Mouse (Mus musculus): ENCODE results near the gene Egln2. TPM values are rescaled to one million over a fixed set of nuclear protein-coding genes. Genes with fewer than 3 reads are reported as not detected.

Gene Egln2
- total and polyA plus RNA-seq, 3 experiments: 69.5 to 80.1 TPM; not detected in 1

DNA sequence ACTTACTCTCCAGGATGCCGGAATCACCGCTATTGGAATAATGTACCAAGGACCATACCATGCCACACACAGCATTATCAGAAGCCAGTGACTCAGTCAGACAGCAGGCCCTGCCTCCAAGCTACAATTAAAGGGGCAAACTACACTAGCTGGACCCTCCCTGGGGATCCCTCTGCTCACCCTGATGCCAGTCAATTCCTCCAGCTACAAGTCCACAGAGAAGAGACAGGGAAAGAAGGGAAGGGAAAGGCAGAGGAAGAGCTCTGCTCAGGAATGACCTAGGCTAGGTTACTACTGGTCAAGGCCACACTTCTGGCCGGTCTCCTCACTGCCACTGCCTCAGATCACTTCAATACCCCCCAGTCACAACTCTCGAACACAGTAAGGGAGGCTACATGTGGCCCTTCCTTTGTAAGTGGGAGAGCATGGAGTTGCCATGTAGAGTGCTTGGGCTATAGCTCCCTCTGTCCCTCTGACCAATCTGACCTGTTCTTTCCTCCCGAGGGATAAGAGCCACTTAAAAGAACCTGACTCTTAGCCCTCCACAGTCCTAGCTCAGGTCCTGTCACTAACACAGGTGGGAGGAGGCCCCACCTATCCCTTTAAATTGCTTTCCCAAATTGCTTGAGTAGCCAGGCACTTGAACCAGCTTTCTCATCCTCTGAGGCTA lies 3.7 kb downstream of the Egln2 start:
- H3K4me3 ChIP-seq (ENCODE audit: control insufficient read depth in 1 of 2, insufficient read depth in 1 of 2, low read depth in 2 of 2, low read length in 2 of 2): no peak overlapping the region
- H3K36me3 ChIP-seq (ENCODE audit: control insufficient read depth in 1 of 2, insufficient read depth in 2 of 2, low read length in 2 of 2): peaks cover 0 to 3% of the 10 kb centered on the region in 2 experiments; a peak in 1 of 4 replicates
- H3K27me3 ChIP-seq (ENCODE audit: control insufficient read depth in 1 of 2, insufficient read depth in 2 of 2, low read length in 2 of 2): no peaks in the 10 kb centered on the region
- no peak for DNase-seq (ENCODE audit: low read depth, low spot score)
- peaks cover 11% of the 10 kb centered on the region for H3K79me2 ChIP-seq (ENCODE audit: control insufficient read depth, insufficient read depth, low read length, poor library complexity)
- H3K9ac ChIP-seq (ENCODE audit: control insufficient read depth, low read depth, low read length, poor library complexity, severe bottlenecking): no peak overlapping the region
- TF ChIP-seq JUND (IDR thresholded peaks at IDR 0.05; ENCODE audit: low read depth, low read length) (no peak), ETS1 (IDR thresholded peaks at IDR 0.05; ENCODE audit: low read depth, low read length) (no peak), HCFC1 (IDR thresholded peaks at IDR 0.05; ENCODE audit: low read depth, low read length) (no peak), MYC (IDR thresholded peaks at IDR 0.05; ENCODE audit: low read depth, low read length) (no peak), ZMIZ1 (IDR thresholded peaks at IDR 0.05; ENCODE audit: low read depth, low read length) (no peak), MAX (IDR thresholded peaks at IDR 0.05; ENCODE audit: low read length) (no peak), MAZ (IDR thresholded peaks at IDR 0.05; ENCODE audit: low read depth, low read length) (no peak), ZKSCAN1 (IDR thresholded peaks at IDR 0.05; ENCODE audit: low read depth, low read length) (no peak), RAD21 (IDR thresholded peaks at IDR 0.05; ENCODE audit: low read depth, low read length) (no peak), KAT2A (conservative IDR thresholded peaks at IDR 0.05; ENCODE audit: low read depth, low read length) (no peak), BHLHE40 (IDR thresholded peaks at IDR 0.05; ENCODE audit: borderline replicate concordance, low read depth, low read length) (no peak), GATA1 (IDR thresholded peaks at IDR 0.05; ENCODE audit: low read depth, low read length) (no peak), NELFE (IDR thresholded peaks at IDR 0.05; ENCODE audit: low read depth, low read length) (no peak)
- H3K4me1 ChIP-seq (ENCODE audit: control insufficient read depth in 1 of 2, insufficient read depth in 2 of 2, low read length in 2 of 2): peaks cover 5% of the 10 kb centered on the region in 2 experiments; a peak in 3 of 4 replicates
- H3K9me3 ChIP-seq (replicated peaks; ENCODE audit: insufficient read depth, low read length): no peaks in the 10 kb centered on the region
- H3K27ac ChIP-seq (ENCODE audit: control insufficient read depth, low read depth, low read length): no peak overlapping the region

DNA sequence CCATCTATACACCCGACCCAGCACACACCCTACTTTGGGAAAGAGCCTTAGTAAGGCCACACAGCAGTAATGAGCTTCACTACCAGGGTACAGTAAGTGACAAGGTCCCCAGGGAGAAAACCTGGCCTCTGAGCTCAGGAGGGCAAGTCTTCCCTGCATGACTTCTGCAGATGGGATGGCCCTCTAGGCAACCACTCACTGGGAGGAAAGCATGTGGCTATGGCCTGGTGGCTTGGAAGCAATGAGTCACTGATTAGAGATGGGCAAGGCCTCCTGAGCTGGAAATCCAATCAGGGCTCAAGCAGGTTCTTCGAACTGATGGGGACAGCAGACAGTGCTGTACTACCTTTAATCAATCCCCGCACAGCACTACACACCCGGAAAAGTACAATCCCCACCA lies 4.9 kb downstream of the Egln2 start:
- H3K79me2 ChIP-seq (ENCODE audit: control insufficient read depth, insufficient read depth, low read length, poor library complexity): peaks cover 11% of the 10 kb centered on the region
- TF ChIP-seq E2F4 (IDR thresholded peaks at IDR 0.05; ENCODE audit: borderline replicate concordance, low read depth, low read length) (no peak), POLR2AphosphoS5 (IDR thresholded peaks at IDR 0.05; ENCODE audit: borderline replicate concordance, low read depth, low read length) (no peak)
- H3K27me3 ChIP-seq (ENCODE audit: control insufficient read depth in 1 of 2, insufficient read depth in 2 of 2, low read length in 2 of 2): no peaks in the 10 kb centered on the region
- no peak overlapping the region for H3K9ac ChIP-seq (ENCODE audit: control insufficient read depth, low read depth, low read length, poor library complexity, severe bottlenecking)
- H3K9me3 ChIP-seq (replicated peaks; ENCODE audit: insufficient read depth, low read length): no peaks in the 10 kb centered on the region
- H3K27ac ChIP-seq (ENCODE audit: control insufficient read depth, low read depth, low read length): no peak overlapping the region
- H3K4me1 ChIP-seq (ENCODE audit: control insufficient read depth in 1 of 2, insufficient read depth in 2 of 2, low read length in 2 of 2): no peaks in the 10 kb centered on the region
- peaks cover 0 to 2% of the 10 kb centered on the region in 2 experiments; a peak in 1 of 4 replicates for H3K36me3 ChIP-seq (ENCODE audit: control insufficient read depth in 1 of 2, insufficient read depth in 2 of 2, low read length in 2 of 2)
- DNase-seq (ENCODE audit: low read depth, low spot score): no peak
- H3K4me3 ChIP-seq (ENCODE audit: control insufficient read depth in 1 of 2, insufficient read depth in 1 of 2, low read depth in 2 of 2, low read length in 2 of 2): no peak overlapping the region
